Mouse (Mus musculus): ENCODE results near the gene Ttbk1. TPM values are rescaled to one million over a fixed set of nuclear protein-coding genes. Genes with fewer than 3 reads are reported as not detected.

The Ttbk1 gene
- polyA plus RNA-seq, 1 experiment from 2014 or later, result 0.19 TPM

GRCm38 (mm10) chr17:46444839-46445579, 42.5 kb downstream of the Ttbk1 start:
- H3K27me3 ChIP-seq (ENCODE audit: control insufficient read depth, insufficient read depth, low read length), result peaks cover 27% of the 10 kb centered on the region
- peaks cover 17% of the 10 kb centered on the region for H3K4me1 ChIP-seq (ENCODE audit: control insufficient read depth, insufficient read depth, low read length)
- ATAC-seq (ENCODE audit: insufficient read depth, low FRiP score), result peak; percentile 38; the same call in 1 of the 2 replicates
- WGBS, result 3% methylated on average over 50 of the region's 50 CpGs
- no peaks in the 10 kb centered on the region for H3K36me3 ChIP-seq (ENCODE audit: control insufficient read depth, insufficient read depth, low read length)
- no peak overlapping the region for H3K27ac ChIP-seq (ENCODE audit: low read length)
- H3K9me3 ChIP-seq (replicated peaks; ENCODE audit: control insufficient read depth, low read length), result no peaks in the 10 kb centered on the region
- peak overlapping the region; percentile 72 for H3K4me2 ChIP-seq (ENCODE audit: low read depth, low read length)
- H3K4me3 ChIP-seq (replicated peaks; ENCODE audit: low read length), result peak overlapping the region; percentile 45
- peak overlapping the region; percentile 67 for H3K9ac ChIP-seq (ENCODE audit: low read length)

GRCm38 (mm10) chr17:46439176-46439575, 48.3 kb downstream of the Ttbk1 start:
- H3K9ac ChIP-seq (ENCODE audit: low read length), result no peak overlapping the region
- H3K4me3 ChIP-seq (replicated peaks; ENCODE audit: low read length), result no peak overlapping the region
- no peak overlapping the region for H3K27ac ChIP-seq (ENCODE audit: low read length)
- H3K27me3 ChIP-seq (ENCODE audit: control insufficient read depth, insufficient read depth, low read length), result peaks cover 10% of the 10 kb centered on the region; the same call in 1 of the 2 replicates
- H3K4me2 ChIP-seq (ENCODE audit: low read depth, low read length), result no peak overlapping the region
- 0 out of 2 replicates have a peak, but pooled peaks cover 8% of the 10 kb centered on the region for H3K4me1 ChIP-seq (ENCODE audit: control insufficient read depth, insufficient read depth, low read length)
- no peaks in the 10 kb centered on the region for H3K9me3 ChIP-seq (replicated peaks; ENCODE audit: control insufficient read depth, low read length)
- H3K36me3 ChIP-seq (ENCODE audit: control insufficient read depth, insufficient read depth, low read length), result no peaks in the 10 kb centered on the region
- no peak for ATAC-seq (ENCODE audit: insufficient read depth, low FRiP score)
- WGBS, result 95% methylated on average over 10 of the region's 10 CpGs

- WGBS, result 85% methylated on average over 4 of the region's 4 CpGs
- Histone ChIP-seq H3K9ac (ENCODE audit: low read length) (no peak within 1 kb of the TSS), H3K27ac (ENCODE audit: low read length) (no peak within 1 kb of the TSS), H3K4me3 (replicated peaks; ENCODE audit: low read length) (no peak within 1 kb of the TSS), H3K4me1 (ENCODE audit: control insufficient read depth, insufficient read depth, low read length) (peaks cover 8% of the 10 kb centered on the region; the same call in 1 of the 2 replicates), H3K4me2 (ENCODE audit: low read depth, low read length) (no peak within 1 kb of the TSS), H3K9me3 (replicated peaks; ENCODE audit: control insufficient read depth, low read length) (no peaks in the 10 kb centered on the region), H3K36me3 (ENCODE audit: control insufficient read depth, insufficient read depth, low read length) (no peaks in the 10 kb centered on the region), H3K27me3 (ENCODE audit: control insufficient read depth, insufficient read depth, low read length) (peaks cover 7% of the 10 kb centered on the region; the same call in 1 of the 2 replicates)
- no peak for ATAC-seq (ENCODE audit: insufficient read depth, low FRiP score)
Observed at GRCm38 (mm10) chr17:46438298-46438873, 49.1 kb downstream of the Ttbk1 start, which contains the start of gene Slc22a7. TSS of gene Slc22a7 (minus strand) at chr17:46438457.

GRCm38 (mm10) chr17:46436672-46437366, 50.7 kb downstream of the Ttbk1 start:
- no peak for ATAC-seq (ENCODE audit: insufficient read depth, low FRiP score)
- Histone ChIP-seq H3K27me3 (ENCODE audit: control insufficient read depth, insufficient read depth, low read length) (0 out of 2 replicates have a peak, but pooled peaks cover 7% of the 10 kb centered on the region), H3K4me1 (ENCODE audit: control insufficient read depth, insufficient read depth, low read length) (peaks cover 3% of the 10 kb centered on the region; the same call in 1 of the 2 replicates), H3K36me3 (ENCODE audit: control insufficient read depth, insufficient read depth, low read length) (no peaks in the 10 kb centered on the region), H3K9me3 (replicated peaks; ENCODE audit: control insufficient read depth, low read length) (no peaks in the 10 kb centered on the region), H3K27ac (ENCODE audit: low read length) (no peak overlapping the region), H3K4me2 (ENCODE audit: low read depth, low read length) (no peak overlapping the region), H3K9ac (ENCODE audit: low read length) (no peak overlapping the region), H3K4me3 (replicated peaks; ENCODE audit: low read length) (no peak overlapping the region)
- WGBS, result 29% methylated on average over 23 of the region's 23 CpGs

DNA sequence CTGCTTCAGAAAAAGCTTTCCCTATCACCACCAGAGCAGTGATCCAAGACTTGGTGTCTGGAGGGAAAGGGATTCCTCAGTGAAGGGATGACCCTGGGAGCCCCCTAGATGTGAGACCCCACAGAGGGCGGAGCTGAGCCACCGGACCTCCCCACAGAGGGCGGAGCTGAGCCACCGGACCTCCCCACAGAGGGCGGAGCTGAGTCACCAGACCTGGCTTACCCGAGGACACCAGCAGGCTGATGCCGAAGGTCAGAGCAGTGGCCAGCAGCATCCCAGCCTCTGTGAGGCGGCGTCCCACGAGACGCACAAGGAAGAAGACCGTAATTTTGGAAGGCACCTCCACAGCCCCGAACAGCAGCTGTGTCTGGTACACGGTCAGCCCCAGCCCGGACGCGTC, 53.8 kb downstream of the Ttbk1 start:
- Histone ChIP-seq H3K4me3 (replicated peaks; ENCODE audit: low read length) (peak overlapping the region; percentile 16), H3K4me1 (ENCODE audit: control insufficient read depth, insufficient read depth, low read length) (peaks cover 3% of the 10 kb centered on the region; the same call in 1 of the 2 replicates), H3K4me2 (ENCODE audit: low read depth, low read length) (peak overlapping the region; percentile 44), H3K27ac (ENCODE audit: low read length) (no peak overlapping the region), H3K36me3 (ENCODE audit: control insufficient read depth, insufficient read depth, low read length) (no peaks in the 10 kb centered on the region), H3K9ac (ENCODE audit: low read length) (peak overlapping the region; percentile 46), H3K27me3 (ENCODE audit: control insufficient read depth, insufficient read depth, low read length) (0 out of 2 replicates have a peak, but pooled peaks cover 7% of the 10 kb centered on the region), H3K9me3 (replicated peaks; ENCODE audit: control insufficient read depth, low read length) (no peaks in the 10 kb centered on the region)
- 6% methylated on average over 17 of the region's 17 CpGs for WGBS
- ATAC-seq (ENCODE audit: insufficient read depth, low FRiP score), result peak; percentile 42; the same call in 1 of the 2 replicates

DNA sequence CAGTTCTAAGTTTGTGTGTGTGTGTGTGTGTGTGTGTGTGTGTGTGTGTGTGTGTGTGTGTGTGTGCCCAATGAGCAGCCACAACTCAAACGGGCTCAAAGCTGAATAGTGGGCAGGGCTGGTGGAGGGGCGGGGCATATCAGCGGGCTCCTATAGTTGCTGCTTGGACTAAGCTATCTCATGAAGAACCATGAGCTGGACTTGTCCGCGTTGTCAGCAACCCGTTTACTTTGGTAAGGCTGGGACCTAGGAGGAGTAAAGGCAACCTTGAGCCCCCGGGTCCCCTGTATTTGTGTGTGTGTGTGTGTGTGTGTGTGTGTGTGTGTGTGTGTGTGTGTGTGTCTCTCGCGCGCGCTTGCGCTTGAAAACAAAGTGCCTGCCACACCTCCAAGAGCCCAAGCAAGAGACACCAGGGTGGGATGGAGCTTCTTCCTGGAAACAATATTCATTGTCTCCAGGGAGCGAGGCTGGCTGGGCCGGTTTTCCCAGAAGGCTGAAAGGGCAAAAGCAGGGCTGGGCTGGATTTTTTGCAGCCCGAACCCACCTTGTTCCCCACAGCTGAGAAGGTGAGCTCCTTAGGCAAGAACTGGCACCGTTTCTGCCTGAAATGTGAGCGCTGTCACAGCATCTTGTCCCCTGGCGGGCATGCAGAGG, 58.6 kb downstream of the Ttbk1 start, which contains the start of gene Crip3:
TSS of gene Crip3 (plus strand) at position 166 of the 654 bp plus-strand sequence.
- Histone ChIP-seq H3K4me2 (ENCODE audit: low read depth, low read length) (peak within 1 kb of the TSS; percentile 44), H3K36me3 (ENCODE audit: control insufficient read depth, insufficient read depth, low read length) (no peaks in the 10 kb centered on the region), H3K27me3 (ENCODE audit: control insufficient read depth, insufficient read depth, low read length) (no peaks in the 10 kb centered on the region), H3K4me3 (replicated peaks; ENCODE audit: low read length) (peak within 1 kb of the TSS; percentile 19; the same call in 1 of the 2 replicates), H3K9me3 (replicated peaks; ENCODE audit: control insufficient read depth, low read length) (no peaks in the 10 kb centered on the region), H3K4me1 (ENCODE audit: control insufficient read depth, insufficient read depth, low read length) (peaks cover 2% of the 10 kb centered on the region; the same call in 1 of the 2 replicates), H3K9ac (ENCODE audit: low read length) (peak within 1 kb of the TSS; percentile 9; the same call in 1 of the 2 replicates), H3K27ac (ENCODE audit: low read length) (no peak within 1 kb of the TSS)
- WGBS, result 15% methylated on average over 18 of the region's 18 CpGs
- ATAC-seq (ENCODE audit: insufficient read depth, low FRiP score), result peak; percentile 39; the same call in 1 of the 2 replicates

GRCm38 (mm10) chr17:46426496-46426895, 61.0 kb downstream of the Ttbk1 start:
- Histone ChIP-seq H3K4me3 (replicated peaks; ENCODE audit: low read length) (no peak overlapping the region), H3K27ac (ENCODE audit: low read length) (no peak overlapping the region), H3K4me2 (ENCODE audit: low read depth, low read length) (no peak overlapping the region), H3K27me3 (ENCODE audit: control insufficient read depth, insufficient read depth, low read length) (no peaks in the 10 kb centered on the region), H3K36me3 (ENCODE audit: control insufficient read depth, insufficient read depth, low read length) (no peaks in the 10 kb centered on the region), H3K4me1 (ENCODE audit: control insufficient read depth, insufficient read depth, low read length) (no peaks in the 10 kb centered on the region), H3K9me3 (replicated peaks; ENCODE audit: control insufficient read depth, low read length) (no peaks in the 10 kb centered on the region), H3K9ac (ENCODE audit: low read length) (no peak overlapping the region)
- no peak for ATAC-seq (ENCODE audit: insufficient read depth, low FRiP score)

GRCm38 (mm10) chr17:46419717-46420116, 67.8 kb downstream of the Ttbk1 start:
- H3K4me2 ChIP-seq (ENCODE audit: low read depth, low read length), result no peak overlapping the region
- no peaks in the 10 kb centered on the region for H3K4me1 ChIP-seq (ENCODE audit: control insufficient read depth, insufficient read depth, low read length)
- ATAC-seq (ENCODE audit: insufficient read depth, low FRiP score), result no peak
- no peak overlapping the region for H3K27ac ChIP-seq (ENCODE audit: low read length)
- H3K36me3 ChIP-seq (ENCODE audit: control insufficient read depth, insufficient read depth, low read length), result no peaks in the 10 kb centered on the region
- no peak overlapping the region for H3K4me3 ChIP-seq (replicated peaks; ENCODE audit: low read length)
- no peaks in the 10 kb centered on the region for H3K27me3 ChIP-seq (ENCODE audit: control insufficient read depth, insufficient read depth, low read length)
- no peak overlapping the region for H3K9ac ChIP-seq (ENCODE audit: low read length)
- H3K9me3 ChIP-seq (replicated peaks; ENCODE audit: control insufficient read depth, low read length), result no peaks in the 10 kb centered on the region
